Mouse (Mus musculus) kidney, embryonic 14.5 days (tissue): ENCODE results near the gene Ccdc125. TPM values are rescaled to one million over a fixed set of nuclear protein-coding genes. Genes with fewer than 3 reads are reported as not detected.
A peak's percentile ranks its signal among the peaks of the same experiment; 100 is the strongest.

Experiments used
- ATAC-seq: fragments of 200-750 bp; cut with Nextera tagmentation; 2 replicates; pipeline ENCODE4 v1.8.0; 2017; ENCODE audit warnings: moderate number of reproducible peaks, mild to moderate bottlenecking, moderate TSS enrichment, moderate library complexity; ENCODE audit not compliant: low FRiP score, low TSS enrichment
- H3K27ac ChIP-seq: fragments of 300-500 bp; sonication (generic); 2 replicates; pipeline ENCODE4 v1.5.1; 2014; ENCODE audit warnings: low read depth, mild to moderate bottlenecking, low read length, moderate library complexity, mixed read lengths
- H3K27me3 ChIP-seq: fragments of 300-500 bp; sonication (generic); 2 replicates; pipeline ENCODE4 v1.6.1; 2014; ENCODE audit warnings: mild to moderate bottlenecking, low read length; ENCODE audit not compliant: control insufficient read depth, insufficient read depth
- H3K36me3 ChIP-seq: fragments of 300-500 bp; sonication (generic); 2 replicates; pipeline ENCODE4 v1.6.1; 2014; ENCODE audit warnings: low read length, mixed read lengths; ENCODE audit not compliant: control insufficient read depth, insufficient read depth
- H3K4me1 ChIP-seq: fragments of 300-500 bp; sonication (generic); 2 replicates; pipeline ENCODE4 v1.6.1; 2014; ENCODE audit warnings: low read length, mixed read lengths; ENCODE audit not compliant: control insufficient read depth, insufficient read depth
- H3K4me2 ChIP-seq: fragments of 300-500 bp; sonication (generic); replicated peaks from 2 replicates; pipeline ENCODE4 v1.6.1; 2014; ENCODE audit warnings: low read depth, mild to moderate bottlenecking, low read length
- H3K4me3 ChIP-seq: fragments of 300-500 bp; sonication (generic); 2 replicates; pipeline ENCODE4 v1.5.1; 2014; ENCODE audit warnings: mild to moderate bottlenecking, low read length
- H3K9ac ChIP-seq: fragments of 300-500 bp; sonication (generic); 2 replicates; pipeline ENCODE4 v1.6.1; 2014; ENCODE audit warnings: low read depth, mild to moderate bottlenecking, low read length, moderate library complexity
- H3K9me3 ChIP-seq: fragments of 300-500 bp; sonication (generic); 2 replicates; pipeline ENCODE4 v1.6.1; 2016; ENCODE audit warnings: low read length; ENCODE audit not compliant: control insufficient read depth
- WGBS: fragments of 180-500 bp; shearing (Covaris S2); extraction: QIAGEN DNeasy Blood & Tissue Kit; methylation state at CpG from one replicate; pipeline ENCODE4 v1.1.7; 2014; 5-methylcytosine and 5-hydroxymethylcytosine counted together
- polyA plus RNA-seq: library from polyadenylated mRNA; unstranded; fragments of >200 nt; fragmentation: Nextera tagmentation; extraction: Ambion mirVana; gene quantifications from 2 replicates; pipeline ENCODE4 v1.2.1, GENCODE M21; 2014

Ccdc125 gene
- polyA plus RNA-seq, result 5.5 and 6.8 TPM in 2 replicates

DNA sequence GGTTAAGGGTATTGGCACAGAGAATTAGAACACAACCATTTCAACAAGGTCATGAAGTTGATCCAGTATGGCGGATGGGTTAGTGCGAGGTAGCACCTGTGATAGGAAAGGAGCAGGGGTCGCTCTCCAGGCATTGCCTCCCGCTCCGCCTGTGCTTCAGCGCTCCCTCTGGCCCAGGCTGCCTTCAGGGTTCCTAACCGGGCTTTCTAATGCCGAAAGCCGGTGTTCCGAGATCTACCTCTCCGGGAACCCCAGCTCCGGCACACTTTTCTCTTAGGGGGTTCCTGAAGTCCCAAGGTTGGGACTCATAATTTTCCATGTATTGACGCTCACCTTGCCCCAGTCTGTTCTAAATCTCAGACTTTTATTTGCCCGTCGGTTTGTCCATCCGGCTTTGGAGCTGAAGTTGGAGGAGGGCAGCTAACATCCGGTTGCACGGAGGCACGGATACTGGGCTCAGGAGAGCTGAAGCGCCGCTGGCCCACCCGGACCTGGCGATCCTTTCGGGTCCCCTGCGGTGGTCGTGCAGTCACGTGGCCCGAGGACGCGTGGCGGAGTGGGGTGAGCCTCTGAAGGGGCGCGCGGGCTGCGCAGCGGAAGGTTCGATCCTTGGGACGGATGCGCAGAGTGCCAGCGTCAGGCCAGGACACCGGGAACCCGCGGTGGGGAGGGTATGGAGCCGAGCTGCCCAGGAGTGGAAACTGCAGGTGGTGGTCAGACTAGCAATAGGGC, at the start of gene Ccdc125:
TSS of gene Ccdc125 (plus strand) at position 427 of the 732 bp plus-strand sequence.
- peak; percentile 78 for ATAC-seq
- under 1% methylated on average over 44 of the region's 44 CpGs for WGBS
- peak within 1 kb of the TSS; percentile 66; the same call in 1 of the 2 replicates for H3K27ac ChIP-seq

DNA sequence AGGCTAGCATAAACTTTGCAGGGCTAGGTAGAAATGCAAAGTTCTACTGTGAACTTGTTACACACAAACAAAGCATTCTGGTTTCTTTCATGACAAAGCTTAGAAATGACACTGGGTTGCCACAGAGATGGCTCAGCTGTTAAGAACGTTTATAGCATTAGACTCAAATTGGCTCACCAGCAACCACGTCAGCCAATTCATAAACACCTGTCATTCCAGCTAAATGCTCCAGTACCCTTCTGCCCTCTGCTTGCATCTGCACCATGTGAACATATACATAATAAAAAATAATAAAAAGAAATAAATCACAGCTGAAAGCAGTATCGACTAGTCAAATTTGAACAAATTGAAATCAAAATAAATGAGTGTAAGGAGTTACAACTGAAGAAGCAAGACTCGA, 47.3 kb upstream of the Ccdc125 start:
- Histone ChIP-seq H3K4me2 (no peak overlapping the region), H3K4me3 (no peak overlapping the region), H3K4me1 (no peaks in the 10 kb centered on the region), H3K9me3 (no peaks in the 10 kb centered on the region), H3K36me3 (peaks cover 60% of the 10 kb centered on the region), H3K27ac (no peak overlapping the region), H3K9ac (no peak overlapping the region), H3K27me3 (peaks cover 4% of the 10 kb centered on the region; the same call in 1 of the 2 replicates)
- WGBS, result 85% methylated on average over 4 of the region's 4 CpGs
- no peak for ATAC-seq

More for the DNA sequence above, at the start of gene Ccdc125:
- Histone ChIP-seq H3K36me3 (peaks cover 14% of the 10 kb centered on the region), H3K9me3 (no peaks in the 10 kb centered on the region), H3K4me1 (no peaks in the 10 kb centered on the region), H3K4me2 (peak within 1 kb of the TSS; percentile 68), H3K27me3 (no peaks in the 10 kb centered on the region), H3K4me3 (peak within 1 kb of the TSS; percentile 54), H3K9ac (peak within 1 kb of the TSS; percentile 63)

DNA sequence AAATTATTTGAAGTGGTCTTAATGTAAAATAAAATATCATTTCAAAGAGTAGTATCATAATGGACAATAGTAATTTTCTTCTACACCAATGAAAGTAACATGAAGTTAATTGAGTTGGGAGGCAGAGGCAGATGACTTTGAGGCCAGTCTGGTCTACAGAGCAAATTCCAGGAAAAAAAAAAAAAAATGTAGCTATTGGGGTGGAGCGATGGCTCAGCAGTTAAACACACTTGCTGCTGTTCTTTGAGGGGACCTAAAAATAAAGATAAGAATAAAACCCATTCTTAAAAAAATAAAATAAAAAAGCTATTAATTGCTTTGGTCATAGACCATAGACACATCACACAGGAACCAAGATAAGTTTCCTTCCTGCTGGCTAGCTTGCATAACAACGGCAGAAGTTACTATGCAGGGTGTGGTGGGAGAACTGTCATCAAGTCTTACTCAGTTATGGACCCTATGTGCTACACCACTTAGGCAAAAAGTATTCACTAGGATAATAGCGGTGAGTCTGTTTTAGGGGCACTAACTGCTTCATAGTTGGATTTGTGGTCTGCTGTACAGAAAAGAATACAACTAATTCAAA, 35.3 kb upstream of the Ccdc125 start:
- H3K4me1 ChIP-seq, result no peaks in the 10 kb centered on the region
- ATAC-seq, result no peak
- H3K9me3 ChIP-seq, result no peaks in the 10 kb centered on the region
- H3K27me3 ChIP-seq, result no peaks in the 10 kb centered on the region
- 90% methylated on average over 3 of the region's 3 CpGs for WGBS
- H3K9ac ChIP-seq, result no peak overlapping the region
- no peak overlapping the region for H3K4me2 ChIP-seq
- no peak overlapping the region for H3K4me3 ChIP-seq
- H3K27ac ChIP-seq, result no peak overlapping the region
- H3K36me3 ChIP-seq, result peaks cover 68% of the 10 kb centered on the region

DNA sequence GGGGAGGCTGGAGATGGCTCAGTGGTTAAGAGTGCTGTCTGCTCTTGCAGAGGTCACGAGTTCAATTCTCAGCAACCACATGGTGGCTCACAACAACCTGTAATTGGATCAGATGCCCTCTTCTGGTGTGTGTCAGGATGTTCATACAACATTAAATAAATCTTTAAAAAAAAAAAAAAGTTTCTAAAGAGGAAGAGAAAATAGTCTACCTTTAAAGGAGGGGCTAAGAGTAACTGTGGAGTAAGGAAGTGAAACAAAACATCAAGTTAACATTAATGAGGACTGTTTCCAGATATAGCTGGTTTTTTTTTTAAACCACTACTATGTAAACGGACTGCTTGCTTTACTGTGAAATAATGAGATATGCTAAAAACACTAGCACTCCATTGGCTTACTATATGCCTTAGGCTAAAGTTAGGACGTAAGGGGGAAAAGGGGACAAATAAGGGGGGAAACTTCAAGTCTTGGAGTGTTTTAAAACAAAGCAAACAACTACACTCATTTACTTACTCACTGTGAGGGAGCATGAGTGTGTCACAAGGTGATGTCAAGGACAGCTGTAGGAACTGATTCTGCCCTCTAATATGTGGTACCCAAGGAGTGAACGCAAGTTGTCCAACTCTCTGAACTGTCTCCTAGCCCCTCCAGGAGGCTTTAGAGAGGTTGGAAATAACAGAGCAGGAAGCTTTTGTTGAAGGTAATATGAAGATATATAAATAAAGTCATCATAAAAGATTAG, 26.9 kb upstream of the Ccdc125 start:
- Histone ChIP-seq H3K27ac (no peak overlapping the region), H3K4me2 (no peak overlapping the region), H3K4me3 (no peak overlapping the region), H3K36me3 (peaks cover 67% of the 10 kb centered on the region), H3K27me3 (no peaks in the 10 kb centered on the region), H3K9me3 (no peaks in the 10 kb centered on the region), H3K4me1 (no peaks in the 10 kb centered on the region), H3K9ac (no peak overlapping the region)
- 93% methylated on average over 4 of the region's 4 CpGs for WGBS
- ATAC-seq, result no peak

DNA sequence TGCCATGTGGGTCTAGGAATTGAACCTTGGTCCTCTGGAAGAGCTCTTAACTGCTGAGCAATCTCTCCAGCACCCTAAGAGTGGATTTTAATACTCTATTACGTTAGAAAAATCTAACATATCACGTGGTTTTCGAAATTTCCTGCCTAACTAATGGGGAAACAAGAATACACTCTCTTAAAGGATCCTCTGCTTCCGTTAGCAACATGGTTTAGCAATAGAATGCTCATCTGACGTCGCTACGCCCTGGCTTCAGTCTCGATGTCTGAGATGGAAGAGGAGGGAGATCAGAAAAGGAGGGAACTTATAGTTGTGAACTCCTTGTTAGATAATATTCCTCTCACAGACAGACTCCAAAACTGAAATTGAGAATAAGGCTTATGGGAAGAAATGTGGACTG, 21.3 kb upstream of the Ccdc125 start:
- no peak overlapping the region for H3K4me2 ChIP-seq
- H3K36me3 ChIP-seq, result peaks cover 38% of the 10 kb centered on the region
- no peak overlapping the region for H3K4me3 ChIP-seq
- ATAC-seq, result no peak
- H3K4me1 ChIP-seq, result peaks cover 7% of the 10 kb centered on the region; the same call in 1 of the 2 replicates
- H3K9ac ChIP-seq, result no peak overlapping the region
- H3K27ac ChIP-seq, result no peak overlapping the region
- H3K9me3 ChIP-seq, result no peaks in the 10 kb centered on the region
- no peaks in the 10 kb centered on the region for H3K27me3 ChIP-seq
- 93% methylated on average over 8 of the region's 8 CpGs for WGBS

DNA sequence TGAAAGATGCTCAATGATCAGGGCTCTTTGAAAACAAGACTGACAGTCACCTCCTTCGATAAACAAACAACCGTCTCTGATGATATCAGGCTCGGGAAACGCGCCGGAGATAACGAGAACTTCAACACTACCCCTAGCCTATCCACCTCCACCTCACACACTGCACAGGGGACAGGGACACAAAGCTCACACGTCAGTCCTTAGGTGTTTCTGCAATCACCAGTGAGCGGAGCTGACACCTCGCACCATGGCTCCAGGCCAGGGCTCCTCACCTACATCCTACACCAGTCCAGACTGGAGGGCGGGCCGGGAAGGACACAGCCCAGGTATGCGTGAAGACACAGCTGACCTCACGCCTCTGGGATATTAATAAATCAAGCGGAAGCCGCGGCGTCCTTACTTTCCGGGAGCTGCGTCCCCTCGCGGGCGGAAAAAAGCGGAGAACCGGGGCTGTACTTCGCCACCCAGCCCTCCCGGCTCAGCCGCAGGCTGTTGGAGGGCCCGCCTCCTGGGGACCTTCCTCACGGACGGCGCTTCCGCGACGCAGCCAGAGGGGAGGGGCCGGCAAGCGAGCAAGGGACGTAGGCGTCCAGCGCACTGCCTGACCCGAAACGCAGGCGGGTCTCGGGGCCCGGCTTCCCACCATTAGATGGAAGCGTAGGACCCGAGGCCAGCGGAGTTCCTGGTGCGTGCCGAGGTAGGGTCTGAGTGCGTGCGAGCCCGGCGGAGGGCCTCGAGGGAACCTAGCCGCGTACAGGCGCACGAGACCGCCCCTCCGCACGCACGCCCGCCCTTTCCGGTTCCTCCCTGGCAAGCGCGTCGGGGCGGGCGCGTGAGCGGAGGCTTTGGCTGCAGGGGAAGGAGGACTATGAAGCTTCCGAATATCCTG, 18.7 kb upstream of the Ccdc125 start, which contains the start of the genes Ak6 and Rad17:
TSS of gene Ak6 (plus strand) at position 430 of the 889 bp plus-strand sequence.
TSS of gene Rad17 (minus strand) at position 502 of the 889 bp plus-strand sequence.
- ATAC-seq, result peak; percentile 98
- WGBS, result under 1% methylated on average over 65 of the region's 73 CpGs
- H3K4me3 ChIP-seq, result peak within 1 kb of the TSS; percentile 61
- H3K4me1 ChIP-seq, result peaks cover 7% of the 10 kb centered on the region; the same call in 1 of the 2 replicates
- peak within 1 kb of the TSS; percentile 64 for H3K4me2 ChIP-seq
- H3K9me3 ChIP-seq, result no peaks in the 10 kb centered on the region
- H3K27ac ChIP-seq, result peak within 1 kb of the TSS; percentile 77
- H3K36me3 ChIP-seq, result peaks cover 17% of the 10 kb centered on the region
- H3K27me3 ChIP-seq, result no peaks in the 10 kb centered on the region
- H3K9ac ChIP-seq, result peak within 1 kb of the TSS; percentile 82

DNA sequence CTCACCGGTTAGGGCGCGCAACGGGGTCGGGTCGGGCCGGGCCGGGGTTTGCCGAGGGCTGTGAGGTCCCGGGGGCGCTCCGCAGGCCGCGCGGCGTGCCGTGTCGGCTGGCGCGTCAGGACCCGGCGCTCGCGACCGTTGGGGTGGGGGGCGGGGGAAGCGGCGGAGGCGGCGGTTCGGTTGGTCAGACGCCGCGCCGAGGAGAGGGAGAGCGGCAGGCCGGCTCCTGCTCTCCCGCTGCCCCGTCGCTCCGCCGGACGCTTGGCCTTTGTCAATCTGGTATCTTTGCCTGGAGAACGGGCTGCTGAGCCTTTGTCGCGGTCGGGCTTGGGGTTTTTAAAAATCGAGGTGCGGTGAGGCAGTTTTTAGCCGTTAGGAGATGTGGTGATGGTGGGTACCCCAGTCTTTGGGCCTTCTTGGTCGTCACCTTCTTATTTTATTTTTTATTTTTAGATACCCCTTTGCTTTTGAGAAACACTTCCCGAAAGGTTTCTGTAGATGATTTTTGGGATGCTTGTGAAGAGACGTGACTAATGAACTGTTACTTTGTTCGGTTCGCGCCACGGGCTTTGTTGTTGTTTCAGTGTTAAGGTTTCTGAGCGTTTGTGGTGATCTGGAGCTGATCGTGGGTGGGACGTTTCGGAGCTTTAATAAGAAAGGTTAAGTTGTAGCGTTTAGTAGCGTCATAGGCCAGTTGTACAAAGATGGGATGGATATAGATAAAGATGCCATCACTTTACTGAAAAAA, 17.9 kb upstream of the Ccdc125 start, which contains the start of gene Taf9:
TSS of gene Taf9 (plus strand) at position 141 of the 748 bp plus-strand sequence.
- H3K27ac ChIP-seq, result peak within 1 kb of the TSS; percentile 77
- peak within 1 kb of the TSS; percentile 64 for H3K4me2 ChIP-seq
- ATAC-seq, result no peak
- H3K4me1 ChIP-seq, result peaks cover 7% of the 10 kb centered on the region; the same call in 1 of the 2 replicates
- WGBS, result under 1% methylated on average over 63 of the region's 63 CpGs
- peak within 1 kb of the TSS; percentile 61 for H3K4me3 ChIP-seq
- H3K27me3 ChIP-seq, result no peaks in the 10 kb centered on the region
- H3K36me3 ChIP-seq, result peaks cover 11% of the 10 kb centered on the region
- no peaks in the 10 kb centered on the region for H3K9me3 ChIP-seq
- peak within 1 kb of the TSS; percentile 82 for H3K9ac ChIP-seq

DNA sequence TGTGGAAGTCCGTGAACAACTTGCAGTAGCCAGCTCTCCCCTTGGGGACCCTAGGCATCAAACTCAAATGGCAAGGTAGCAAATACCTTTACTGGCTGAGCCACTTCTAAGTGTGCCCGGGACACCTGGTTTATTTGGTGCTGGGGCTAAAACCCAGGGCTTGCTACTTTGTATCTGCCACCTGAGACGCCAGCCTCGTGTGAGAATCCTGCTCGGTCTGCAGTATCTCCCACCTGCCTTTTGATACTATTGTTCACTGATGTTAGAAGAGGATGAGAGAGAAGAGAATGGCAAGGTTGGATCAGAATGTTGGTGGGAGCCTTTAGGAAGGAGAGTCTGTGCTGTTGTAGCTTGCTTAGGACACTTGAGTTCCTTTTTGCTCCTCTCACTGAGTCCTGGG, 11.4 kb upstream of the Ccdc125 start:
- Histone ChIP-seq H3K27ac (no peak overlapping the region), H3K36me3 (peaks cover 8% of the 10 kb centered on the region), H3K9ac (no peak overlapping the region), H3K4me3 (no peak overlapping the region), H3K27me3 (no peaks in the 10 kb centered on the region), H3K9me3 (no peaks in the 10 kb centered on the region), H3K4me2 (no peak overlapping the region), H3K4me1 (no peaks in the 10 kb centered on the region)
- 95% methylated on average over 5 of the region's 5 CpGs for WGBS
- no peak for ATAC-seq
